Mouse (Mus musculus) skeletal muscle tissue, adult 2 months (tissue): ENCODE measurements around the gene Cstf3.

ENCODE experiments used
- DNase-seq: peaks from one replicate; pipeline ENCODE4 v3.0.0-alpha.2; 2012; ENCODE audit warnings: low read depth, low spot score

Gene Cstf3

GRCm38 (mm10) chr2:104604718-104605117 lies 14.4 kb downstream of the Cstf3 start:
- no peak for DNase-seq

GRCm38 (mm10) chr2:104605560-104605959 lies 15.2 kb downstream of the Cstf3 start:
- no peak for DNase-seq

GRCm38 (mm10) chr2:104614786-104615185 lies 24.5 kb downstream of the Cstf3 start:
- no peak for DNase-seq

- DNase-seq = no peak
Measured at GRCm38 (mm10) chr2:104615985-104616711, 25.8 kb downstream of the Cstf3 start.

GRCm38 (mm10) chr2:104658659-104659058 lies 68.3 kb downstream of the Cstf3 start:
- DNase-seq = no peak

GRCm38 (mm10) chr2:104663372-104664100 lies 73.2 kb downstream of the Cstf3 start:
- DNase-seq = no peak

- no peak for DNase-seq
Measured at GRCm38 (mm10) chr2:104669122-104669804, 78.9 kb downstream of the Cstf3 start.

- no peak for DNase-seq
Measured at GRCm38 (mm10) chr2:104671724-104672123, 81.4 kb downstream of the Cstf3 start.

GRCm38 (mm10) chr2:104677326-104677725 lies 87.0 kb downstream of the Cstf3 start:
- no peak for DNase-seq

- DNase-seq = no peak
Measured at GRCm38 (mm10) chr2:104684771-104685170, 94.4 kb downstream of the Cstf3 start.

- DNase-seq = peak; percentile 65
Measured at GRCm38 (mm10) chr2:104685418-104685817, 95.1 kb downstream of the Cstf3 start.

GRCm38 (mm10) chr2:104687261-104687660 lies 96.9 kb downstream of the Cstf3 start:
- DNase-seq = no peak

- DNase-seq = no peak
Measured at GRCm38 (mm10) chr2:104688321-104688720, 98.0 kb downstream of the Cstf3 start.

- no peak for DNase-seq
Measured at GRCm38 (mm10) chr2:104688724-104689123, 98.4 kb downstream of the Cstf3 start.

GRCm38 (mm10) chr2:104690720-104691119 lies 100.4 kb downstream of the Cstf3 start:
- no peak for DNase-seq

GRCm38 (mm10) chr2:104692551-104692950 lies 102.2 kb downstream of the Cstf3 start:
- DNase-seq = no peak

GRCm38 (mm10) chr2:104699659-104700058 lies 109.3 kb downstream of the Cstf3 start:
- DNase-seq = peak; percentile 13

GRCm38 (mm10) chr2:104703158-104703557 lies 112.8 kb downstream of the Cstf3 start:
- DNase-seq = no peak

GRCm38 (mm10) chr2:104704355-104704754 lies 114.0 kb downstream of the Cstf3 start:
- no peak for DNase-seq

- DNase-seq = no peak
Measured at GRCm38 (mm10) chr2:104709786-104710337, 119.5 kb downstream of the Cstf3 start.

- no peak for DNase-seq
Measured at GRCm38 (mm10) chr2:104710670-104711370, 120.5 kb downstream of the Cstf3 start.
